Comparison of ENCODE assay signal across 8 mouse cellular contexts in the genomic region with DNA sequence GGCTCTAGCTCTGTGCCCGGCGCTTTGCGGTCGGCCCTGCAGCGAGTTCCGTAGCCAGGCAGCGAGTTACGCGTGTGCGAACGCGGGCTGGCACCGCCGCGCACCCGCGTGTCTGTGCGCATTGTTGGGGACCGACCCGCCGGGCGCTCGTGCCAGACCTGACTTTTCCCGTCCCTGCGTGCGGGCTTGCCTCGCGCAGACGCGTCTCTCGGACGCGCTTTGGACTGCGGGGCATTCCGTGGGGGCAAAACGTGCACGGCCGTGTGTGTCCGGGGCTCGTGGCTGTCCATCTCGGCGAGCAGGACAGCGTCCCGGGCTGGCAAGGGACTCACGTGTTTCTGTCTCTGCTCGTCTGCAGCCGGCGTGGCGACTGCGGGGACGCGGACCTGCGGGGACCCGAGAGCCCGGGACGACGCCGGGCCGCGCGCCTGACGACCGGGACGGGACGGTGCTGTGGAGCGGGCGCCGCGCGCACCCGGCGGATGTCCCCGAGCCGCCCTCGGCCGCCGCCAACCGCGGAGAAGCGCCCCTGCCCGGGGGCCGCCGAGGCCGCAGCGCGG. TPM values are rescaled to one million over a fixed set of nuclear protein-coding genes. Genes with fewer than 3 reads are reported as not detected.
DNase-seq lines count a peak whose midpoint lies in the region; ATAC-seq and TF ChIP-seq lines count a peak whose summit lies in the region.

No protein-coding gene starts in this region.

- peaks cover 71% of the 10 kb centered on the region for H3K27me3 ChIP-seq in erythroblast, embryonic 14.5 days (ENCODE audit: control insufficient read depth)
- peaks cover 11% of the 10 kb centered on the region for H3K27me3 ChIP-seq in midbrain, embryonic 11.5 days (ENCODE audit: control insufficient read depth, insufficient read depth, low read length)
- no peaks in the 10 kb centered on the region for H3K27me3 ChIP-seq in stomach, embryonic 14.5 days (ENCODE audit: control insufficient read depth, insufficient read depth, low read length)

- TF ChIP-seq POLR2A in embryonic fibroblast, embryonic 13.5 days (IDR thresholded peaks at IDR 0.05; ENCODE audit: low read depth, low read length), result no peak; the same call in 1 of the 2 replicates

- peaks cover 23% of the 10 kb centered on the region for H3K4me1 ChIP-seq in erythroblast, embryonic 14.5 days (ENCODE audit: control insufficient read depth)
- H3K4me1 ChIP-seq in embryonic fibroblast, embryonic 13.5 days (ENCODE audit: control insufficient read depth, insufficient read depth, low read length), result peaks cover 5% of the 10 kb centered on the region; the same call in 1 of the 2 replicates
- peaks cover 4% of the 10 kb centered on the region; the same call in 1 of the 2 replicates for H3K4me1 ChIP-seq in midbrain, embryonic 11.5 days (ENCODE audit: control insufficient read depth, insufficient read depth, low read length)
- peaks cover 22% of the 10 kb centered on the region; the same call in 1 of the 2 replicates for H3K4me1 ChIP-seq in stomach, embryonic 14.5 days (ENCODE audit: control insufficient read depth, insufficient read depth, low read length)

- no peak for TF ChIP-seq CTCF in embryonic fibroblast, embryonic 13.5 days (IDR thresholded peaks at IDR 0.05; ENCODE audit: borderline replicate concordance, insufficient read depth, low read length)

- WGBS in midbrain, embryonic 11.5 days, result under 1% methylated on average over 61 of the region's 86 CpGs
- 0% methylated on average over 57 of the region's 86 CpGs for WGBS in stomach, embryonic 14.5 days

- intact Hi-C loops in heart, postnatal 10 days (cut with DNase I), result loop anchor here (2.0 to 5.0 kb wide), 7 partner anchors 87 to 337 kb away; no protein-coding TSS in a partner anchor

- H3K36me3 ChIP-seq in erythroblast, embryonic 14.5 days (ENCODE audit: control insufficient read depth), result peaks cover 16% of the 10 kb centered on the region
- H3K36me3 ChIP-seq in midbrain, embryonic 11.5 days (ENCODE audit: control insufficient read depth, insufficient read depth, low read length), result peaks cover 3% of the 10 kb centered on the region; the same call in 1 of the 2 replicates
- peaks cover 19% of the 10 kb centered on the region for H3K36me3 ChIP-seq in stomach, embryonic 14.5 days (ENCODE audit: control insufficient read depth, insufficient read depth, low read length)

- peak overlapping the region; percentile 76 for H3K4me3 ChIP-seq in erythroblast, embryonic 14.5 days (replicated peaks)
- peak overlapping the region; percentile 73 for H3K4me3 ChIP-seq in embryonic fibroblast, embryonic 13.5 days (ENCODE audit: insufficient read depth, low read length)
- peak overlapping the region; percentile 80 for H3K4me3 ChIP-seq in midbrain, embryonic 11.5 days (ENCODE audit: low read depth, low read length)
- H3K4me3 ChIP-seq in stomach, embryonic 14.5 days (ENCODE audit: low read depth, low read length), result peak overlapping the region; percentile 98

- ATAC-seq in erythroblast, adult 5-6 weeks (replicated peaks; ENCODE audit: low FRiP score, poor library complexity, severe bottlenecking), result no peak
- peak; percentile 72 for ATAC-seq in midbrain, embryonic 11.5 days (ENCODE audit: low FRiP score)
- peak; percentile 54; the same call in 1 of the 2 replicates for ATAC-seq in stomach, embryonic 14.5 days (ENCODE audit: insufficient number of reproducible peaks, insufficient read depth, low FRiP score, low read depth)

- peak overlapping the region; percentile 83 for H3K9ac ChIP-seq in midbrain, embryonic 11.5 days (ENCODE audit: low read length)
- H3K9ac ChIP-seq in stomach, embryonic 14.5 days (replicated peaks; ENCODE audit: low read depth, low read length), result peak overlapping the region; percentile 96

- H3K27ac ChIP-seq in embryonic fibroblast, embryonic 13.5 days (ENCODE audit: insufficient read depth, low read length), result peak overlapping the region; percentile 53
- H3K27ac ChIP-seq in midbrain, embryonic 11.5 days (ENCODE audit: low read depth, low read length), result peak overlapping the region; percentile 69
- H3K27ac ChIP-seq in stomach, embryonic 14.5 days (ENCODE audit: low read length), result peak overlapping the region; percentile 96

- peak overlapping the region; percentile 91 for H3K4me2 ChIP-seq in midbrain, embryonic 11.5 days
- peak overlapping the region; percentile 59 for H3K4me2 ChIP-seq in stomach, embryonic 14.5 days (replicated peaks; ENCODE audit: low read depth, low read length)

- peaks cover 3% of the 10 kb centered on the region; the same call in 1 of the 2 replicates for H3K9me3 ChIP-seq in erythroblast, embryonic 14.5 days (ENCODE audit: control insufficient read depth, low read length)
- H3K9me3 ChIP-seq in midbrain, embryonic 11.5 days (ENCODE audit: control insufficient read depth, low read length), result no peaks in the 10 kb centered on the region
- H3K9me3 ChIP-seq in stomach, embryonic 14.5 days (ENCODE audit: control insufficient read depth, low read depth, low read length), result no peaks in the 10 kb centered on the region

- DNase-seq in adrenal gland, adult 18-20 months (ENCODE audit: low spot score in 2 of 2), result peak; percentile 57 to 60
- DNase-seq in heart, postnatal 10 days, result peak; percentile 69 to 74
- peak; percentile 26 for DNase-seq in layer of hippocampus, adult 9-11 months
- DNase-seq in midbrain, embryonic 11.5 days (ENCODE audit: low spot score, missing footprints), result peak; percentile 97

RNA-seq across cellular contexts. Expression of gene Spry1, which starts 0.5 kb away (rescaled TPM):
- 0.04 and 0.06 TPM in 2 replicates for polyA plus RNA-seq in erythroblast, embryonic 14.5 days (2012)
- 2.3 TPM in 1 of 2 replicates, not detected in the other for total RNA-seq in erythroblast, adult 5-6 weeks (2015; ENCODE audit: low replicate concordance)
- 0.26 TPM in 1 of 2 replicates, not detected in the other for total RNA-seq in erythroblast, adult 5-6 weeks (2017; ENCODE audit: low replicate concordance)
- total RNA-seq in adrenal gland, adult 18-20 months (2021), result 10 to 100 TPM; 20.4 to 24.4 TPM
- 49.3 and 54.1 TPM in 2 replicates for polyA plus RNA-seq in embryonic fibroblast, embryonic 13.5 days (2011; ENCODE audit: insufficient read length, low read depth, missing spikeins)
- total RNA-seq in heart, postnatal 10 days (2021), result 10 to 100 TPM; 41.9 to 48.3 TPM
- 10.0 and 10.3 TPM in 2 replicates for polyA plus RNA-seq in midbrain, embryonic 11.5 days (2014; fragmentation: Nextera tagmentation; extraction: Ambion mirVana)
- 18.2 and 19.1 TPM in 2 replicates for polyA plus RNA-seq in stomach, embryonic 14.5 days (2014; fragmentation: Nextera tagmentation; extraction: Ambion mirVana)

Comparison
In these comparisons a context has a peak if more than half of its experiments do, and no peak if none do; other contexts are left out.
1. DNase-seq: peak in every context shown above with its lines; median percentile 97 in midbrain, embryonic 11.5 days; 72 in heart, postnatal 10 days; 58 in adrenal gland, adult 18-20 months; 26 in layer of hippocampus, adult 9-11 months.
2. RNA of gene Spry1, which starts 0.5 kb away (polyA plus RNA-seq): 49.3 to 54.1 TPM in embryonic fibroblast, embryonic 13.5 days, 18.2 to 19.1 TPM in stomach, embryonic 14.5 days and 10.0 to 10.3 TPM in midbrain, embryonic 11.5 days; 0.04 to 0.06 TPM in erythroblast, embryonic 14.5 days; every median in the first group is over 10 times any median in the second.
3. Peak in every context shown above with its lines, with median percentiles within 50 percentile points of each other: H3K4me3 ChIP-seq and H3K27ac ChIP-seq.